Mouse (Mus musculus) embryo, embryonic 10.5 days (tissue): Measurements from ENCODE around the gene Dlx1.

ENCODE experiments used
- DNase-seq: peaks from one replicate; pipeline ENCODE4 v3.0.0-alpha.2; 2015; ENCODE audit warnings: low spot score

The Dlx1 gene

DNA sequence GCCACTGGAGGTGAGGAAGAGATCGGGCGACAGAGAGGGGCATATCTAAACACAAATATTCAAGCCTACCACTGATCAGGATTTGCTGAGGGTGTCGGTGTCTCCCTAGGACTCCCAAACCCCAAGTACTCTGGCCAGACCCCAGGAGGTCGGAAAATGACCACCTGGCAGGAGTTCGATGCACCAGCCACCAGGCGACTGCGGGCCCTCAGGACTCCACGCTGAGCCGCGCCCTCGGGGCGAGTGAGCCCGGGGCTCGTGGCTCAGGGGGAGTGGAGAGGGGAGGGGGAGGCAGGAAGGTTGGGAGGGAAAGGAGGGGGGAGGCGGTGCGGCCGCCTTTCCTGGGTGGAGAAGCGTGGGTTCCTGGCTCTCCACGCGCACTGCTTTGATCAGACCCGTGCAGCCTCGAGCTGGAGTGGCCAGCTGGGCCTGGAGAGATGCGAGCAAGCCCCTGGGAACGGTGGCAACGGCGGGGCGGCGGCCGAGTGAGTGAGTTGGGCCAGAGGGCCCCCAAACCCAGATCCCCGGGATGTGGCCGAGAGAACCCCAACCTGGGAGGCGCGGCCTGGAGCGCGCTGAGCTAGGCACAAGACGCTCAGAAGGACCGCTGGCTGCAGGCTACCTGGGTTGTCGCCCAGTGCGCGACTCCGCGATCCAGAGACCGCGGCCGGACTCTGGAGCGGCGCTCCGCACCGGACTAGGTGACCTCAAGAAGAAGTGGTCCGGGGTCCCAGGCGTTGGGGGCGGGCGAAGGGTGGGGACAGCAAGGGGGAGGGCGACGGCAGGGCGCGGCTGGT lies 999 bp downstream of the Dlx1 start:
- no peak for DNase-seq

GRCm38 (mm10) chr2:71529511-71530351 lies 1.8 kb downstream of the Dlx1 start:
- peak; percentile 95 for DNase-seq

DNA sequence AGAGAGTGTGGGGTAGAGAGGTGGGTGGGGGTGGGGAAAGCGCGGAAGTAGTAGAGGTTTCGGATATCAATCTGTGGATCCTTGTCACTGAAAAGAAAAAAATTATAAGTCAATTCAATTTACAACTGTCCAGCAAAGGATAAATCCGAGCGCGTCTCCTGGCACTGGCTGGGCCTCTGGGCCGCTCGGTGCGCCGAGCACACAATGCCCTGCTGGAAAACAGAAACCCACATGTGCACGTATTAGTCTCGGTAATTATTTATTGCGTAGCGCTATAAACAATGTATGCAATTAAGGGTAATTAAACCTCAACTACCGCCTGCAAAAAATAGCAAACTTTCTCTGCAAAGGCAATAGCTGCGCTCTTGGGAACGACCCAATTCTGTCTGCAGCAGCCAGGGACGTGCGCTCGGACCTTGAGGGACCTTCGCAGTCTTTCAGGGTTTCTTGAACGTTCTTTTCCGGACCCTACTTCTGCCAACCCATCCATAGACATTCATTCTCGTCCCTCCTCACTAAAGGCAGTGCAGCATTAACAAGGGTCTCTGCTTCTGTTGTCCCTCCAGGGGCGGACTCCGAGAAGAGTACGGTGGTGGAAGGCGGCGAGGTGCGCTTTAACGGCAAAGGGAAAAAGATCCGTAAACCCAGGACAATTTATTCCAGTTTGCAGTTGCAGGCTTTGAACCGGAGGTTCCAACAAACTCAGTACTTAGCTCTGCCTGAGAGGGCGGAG lies 2.6 kb downstream of the Dlx1 start:
- peak; percentile 55 for DNase-seq

DNA sequence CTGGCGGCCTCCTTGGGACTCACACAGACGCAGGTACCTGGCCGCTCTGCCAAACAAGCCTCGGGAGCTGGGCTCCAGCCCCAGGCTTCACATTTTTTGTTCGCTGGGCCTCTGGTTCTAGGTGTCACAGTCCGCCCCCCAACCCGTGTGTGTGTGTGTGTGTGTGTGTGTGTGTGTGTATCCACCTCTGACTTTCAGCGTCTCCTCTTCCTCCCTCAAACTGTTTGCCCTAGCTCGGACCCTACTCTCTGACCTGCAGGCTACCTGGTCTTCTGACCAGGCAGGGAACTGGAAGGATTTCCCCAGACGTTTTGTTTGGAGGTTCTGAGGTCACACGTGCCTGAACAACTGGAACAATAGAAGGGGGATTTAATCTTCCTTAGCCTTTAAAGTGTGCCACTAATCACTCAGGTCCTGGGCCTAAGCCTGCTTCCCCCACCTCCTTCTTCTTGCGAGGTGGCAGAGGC lies 3.2 kb downstream of the Dlx1 start:
- DNase-seq: peak; percentile 55

DNA sequence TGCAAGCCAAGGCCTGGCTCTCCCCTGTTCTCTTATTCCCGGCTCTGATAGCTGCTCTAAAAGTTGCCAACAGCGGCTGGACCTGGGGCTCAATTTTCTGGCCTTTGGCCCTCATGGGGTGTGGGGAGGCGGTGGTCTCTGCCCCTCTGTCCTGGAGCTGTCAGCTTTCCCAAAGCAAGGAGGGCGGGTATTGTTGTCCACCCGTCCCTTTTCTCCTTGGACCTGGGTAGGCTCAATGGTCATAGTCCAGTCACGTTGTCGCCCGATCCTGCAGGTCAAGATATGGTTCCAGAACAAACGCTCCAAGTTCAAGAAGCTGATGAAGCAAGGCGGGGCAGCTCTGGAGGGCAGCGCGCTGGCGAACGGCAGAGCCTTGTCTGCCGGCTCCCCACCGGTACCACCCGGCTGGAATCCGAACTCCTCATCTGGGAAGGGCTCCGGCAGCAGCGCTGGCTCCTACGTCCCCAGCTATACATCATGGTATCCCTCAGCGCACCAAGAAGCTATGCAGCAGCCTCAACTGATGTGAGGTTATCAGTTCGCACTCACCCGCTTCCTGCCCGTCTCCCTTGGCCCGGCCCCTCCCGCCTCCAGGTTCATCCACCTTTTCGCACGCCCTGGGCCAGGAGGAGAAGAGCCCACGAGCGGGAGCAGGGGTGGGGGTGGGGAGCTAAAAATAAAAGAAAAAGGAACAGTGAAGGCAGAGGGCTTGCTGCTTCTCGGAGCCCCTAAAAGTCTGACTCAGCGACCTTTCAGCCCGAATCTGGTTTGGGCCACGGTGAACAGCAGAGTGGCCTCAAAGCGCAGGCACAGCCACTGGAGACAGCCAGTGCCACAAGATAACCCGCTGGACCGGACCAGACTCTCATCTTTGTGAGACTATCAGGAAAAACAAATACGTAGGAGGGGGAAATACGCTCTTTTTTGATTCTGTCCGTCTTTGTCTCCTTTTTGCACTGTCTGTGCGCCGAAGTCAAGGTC lies 4.4 kb downstream of the Dlx1 start:
- peak; percentile 52 for DNase-seq

DNA sequence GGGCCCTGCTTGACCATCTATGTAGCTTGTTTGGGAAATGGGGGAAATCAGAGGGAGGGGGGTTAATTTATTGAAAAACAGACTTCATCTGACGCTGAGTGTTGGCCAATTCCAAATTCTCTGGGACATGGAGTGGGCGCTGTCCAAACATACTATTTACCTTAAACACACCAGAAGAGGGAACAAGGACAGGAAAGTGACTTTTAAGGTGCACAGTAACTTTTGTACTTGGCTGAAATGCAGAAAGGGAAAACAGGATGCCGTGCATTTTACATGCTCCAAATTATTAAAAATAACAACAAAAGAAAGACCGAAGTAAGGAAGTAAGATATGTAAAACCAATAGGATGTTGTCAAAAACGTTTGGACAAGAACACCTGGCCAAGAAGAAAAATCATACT lies 5.2 kb downstream of the Dlx1 start:
- DNase-seq: peak; percentile 53

DNA sequence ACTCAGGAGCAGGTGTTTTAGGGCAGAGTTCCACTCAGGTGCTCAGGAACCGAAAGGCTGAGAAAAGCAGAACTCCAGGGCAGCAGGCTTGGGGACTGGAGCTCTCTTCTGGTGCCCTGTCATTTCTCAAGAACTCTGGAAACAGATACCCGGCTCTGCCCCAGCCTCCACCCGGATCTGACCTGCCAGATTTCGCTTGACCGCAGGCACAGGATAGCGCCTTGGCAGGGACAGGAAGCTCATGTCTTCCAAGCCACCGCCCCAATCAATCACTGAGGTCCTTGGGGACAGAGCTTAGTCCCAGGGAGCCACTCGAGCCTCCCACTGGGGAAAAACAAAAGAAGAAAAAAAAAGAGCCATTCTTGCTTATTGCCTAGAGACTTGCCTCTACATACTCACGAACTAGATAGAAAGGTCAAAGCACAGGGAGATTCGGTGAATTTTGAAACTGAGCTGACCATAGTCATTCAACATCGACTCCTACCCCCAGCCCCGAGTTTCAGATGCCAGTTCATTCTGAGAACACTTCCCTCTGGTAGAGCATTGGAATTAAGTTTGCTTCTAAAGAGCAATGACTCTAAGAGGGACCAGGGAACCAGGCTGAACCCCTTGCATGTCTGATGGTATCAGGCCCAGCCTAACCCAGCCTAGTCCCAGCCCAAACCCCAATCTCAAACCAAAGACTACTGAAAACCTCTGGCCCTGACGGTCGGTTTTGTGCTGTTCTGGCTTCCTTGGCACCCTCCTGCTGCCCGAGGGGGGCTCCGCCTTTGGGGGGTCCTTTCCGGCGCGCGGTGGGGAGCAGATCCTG lies 6.5 kb downstream of the Dlx1 start:
- peak; percentile 57 for DNase-seq

GRCm38 (mm10) chr2:71540611-71541417 lies 12.9 kb downstream of the Dlx1 start:
- DNase-seq: peak; percentile 59

- peak; percentile 67 for DNase-seq
Measured at GRCm38 (mm10) chr2:71541418-71542226, 13.7 kb downstream of the Dlx1 start.

DNA sequence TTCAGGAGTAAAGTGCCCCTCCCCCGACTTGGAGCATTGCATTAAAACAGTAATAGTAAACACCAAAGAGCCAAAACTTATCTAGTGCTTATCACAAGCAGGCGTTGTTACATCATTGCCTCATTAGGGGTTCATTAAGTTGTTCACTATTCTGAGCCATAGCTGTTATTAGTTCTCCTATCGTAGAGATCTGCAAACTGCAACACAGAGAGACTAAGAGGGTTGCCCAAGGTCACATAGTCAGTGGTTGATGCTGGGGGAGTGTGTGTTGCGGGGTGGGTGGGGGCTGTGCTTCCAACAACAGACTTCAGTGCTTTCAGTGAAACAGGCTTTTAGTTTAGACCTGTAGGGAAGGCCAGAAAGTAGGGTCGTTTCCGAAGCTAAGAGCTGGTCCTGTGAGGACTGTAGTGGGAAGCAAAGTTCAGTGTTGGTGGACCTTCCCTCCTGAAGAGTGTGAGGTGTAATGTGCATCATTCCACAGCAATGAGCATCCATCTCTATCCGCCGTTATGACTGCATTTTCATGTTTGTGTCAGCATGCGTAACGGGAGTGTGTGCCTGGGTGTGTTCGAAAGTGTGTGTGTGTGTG lies 14.4 kb downstream of the Dlx1 start:
- DNase-seq: peak; percentile 61

DNA sequence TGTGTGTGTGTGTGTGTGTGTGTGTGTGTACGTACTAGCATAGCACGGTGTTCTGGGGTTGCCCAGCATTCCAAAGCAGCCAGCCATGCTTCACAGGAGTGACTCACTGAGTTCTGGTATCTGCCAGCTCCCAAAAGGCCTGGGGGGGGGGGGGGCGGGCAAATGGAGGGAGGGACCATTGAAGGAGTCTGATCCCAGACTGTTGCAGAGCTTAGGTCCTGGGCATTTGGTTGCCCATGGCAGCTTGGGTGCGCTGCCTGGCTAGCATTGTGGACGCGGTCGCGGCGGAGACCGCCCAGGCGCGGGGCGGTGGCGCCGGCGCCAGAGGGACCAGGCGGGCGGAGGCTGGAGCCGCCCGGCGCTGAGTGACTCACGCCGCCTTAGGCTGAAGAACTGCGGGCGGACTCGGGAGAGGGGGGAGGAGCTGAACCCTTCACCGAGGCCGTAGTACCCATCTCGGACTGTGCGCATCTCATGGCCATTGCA lies 14.9 kb downstream of the Dlx1 start:
- DNase-seq: peak; percentile 77

- peak; percentile 28 for DNase-seq
Measured at GRCm38 (mm10) chr2:71543531-71543930, 15.6 kb downstream of the Dlx1 start.

DNA sequence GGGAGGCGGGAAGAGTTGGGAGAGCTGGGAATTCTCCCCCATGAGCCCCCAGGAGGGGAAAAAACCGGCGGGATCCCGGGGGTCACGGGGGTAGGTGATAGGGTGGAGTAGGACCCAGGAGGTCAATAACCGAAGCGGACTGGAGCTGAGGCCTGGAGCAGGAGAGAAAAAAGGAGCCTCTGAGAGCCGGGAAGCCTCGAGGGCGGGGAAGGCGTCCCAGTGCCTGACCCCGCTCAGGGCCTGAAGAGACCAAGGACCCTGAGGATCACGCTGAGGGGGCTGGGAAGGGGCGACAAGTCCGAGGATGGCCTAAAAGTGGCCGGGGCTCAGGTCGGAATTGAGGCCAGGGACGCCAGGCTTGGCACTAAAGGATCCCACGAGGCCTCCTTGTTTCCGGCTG lies 16.0 kb downstream of the Dlx1 start:
- DNase-seq: peak; percentile 60

- DNase-seq: peak; percentile 72
Measured at GRCm38 (mm10) chr2:71544391-71545285, 16.7 kb downstream of the Dlx1 start.

DNA sequence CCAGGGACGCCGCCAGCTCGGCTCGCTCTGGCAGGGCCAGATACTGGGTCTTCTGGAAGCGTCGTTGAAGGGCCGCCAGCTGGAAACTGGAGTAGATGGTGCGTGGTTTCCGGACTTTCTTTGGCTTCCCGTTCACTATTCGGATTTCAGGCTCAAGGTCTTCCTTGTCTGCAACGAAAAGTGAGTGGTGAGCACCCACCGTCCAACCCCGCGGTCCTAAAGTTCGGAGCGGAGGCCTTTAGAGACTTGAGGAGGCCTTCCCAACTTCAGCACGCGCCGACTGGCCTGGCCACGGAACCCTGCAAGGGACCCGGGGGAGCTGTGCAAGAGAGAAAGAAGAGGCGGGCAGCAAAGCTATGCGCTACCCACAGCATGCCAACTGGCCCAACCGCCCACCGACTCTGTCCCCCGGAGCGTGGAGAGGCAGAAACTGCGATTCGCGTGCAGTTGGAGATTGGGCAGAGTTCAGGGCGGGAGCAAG lies 17.5 kb downstream of the Dlx1 start:
- DNase-seq: peak; percentile 57

GRCm38 (mm10) chr2:71545882-71546639 lies 18.1 kb downstream of the Dlx1 start:
- DNase-seq: peak; percentile 67
